Mouse (Mus musculus) heart, postnatal 4 days (tissue): Measurements from ENCODE around the gene Tmtc2. TPM values are rescaled to one million over a fixed set of nuclear protein-coding genes. Genes with fewer than 3 reads are reported as not detected.
A peak's percentile ranks its signal among the peaks of the same experiment; 100 is the strongest.

Experiments
- DNase-seq: peaks from one replicate; pipeline ENCODE4 v3.0.0; 2021
- total RNA-seq, 2 experiments: library from RNA; stranded (reverse); gene quantifications; 2 replicates each; pipeline ENCODE4 v1.2.3; 2021

Tmtc2 gene
- total RNA-seq, 2 experiments from 2014 or later = 5.5 to 7.6 TPM

DNA sequence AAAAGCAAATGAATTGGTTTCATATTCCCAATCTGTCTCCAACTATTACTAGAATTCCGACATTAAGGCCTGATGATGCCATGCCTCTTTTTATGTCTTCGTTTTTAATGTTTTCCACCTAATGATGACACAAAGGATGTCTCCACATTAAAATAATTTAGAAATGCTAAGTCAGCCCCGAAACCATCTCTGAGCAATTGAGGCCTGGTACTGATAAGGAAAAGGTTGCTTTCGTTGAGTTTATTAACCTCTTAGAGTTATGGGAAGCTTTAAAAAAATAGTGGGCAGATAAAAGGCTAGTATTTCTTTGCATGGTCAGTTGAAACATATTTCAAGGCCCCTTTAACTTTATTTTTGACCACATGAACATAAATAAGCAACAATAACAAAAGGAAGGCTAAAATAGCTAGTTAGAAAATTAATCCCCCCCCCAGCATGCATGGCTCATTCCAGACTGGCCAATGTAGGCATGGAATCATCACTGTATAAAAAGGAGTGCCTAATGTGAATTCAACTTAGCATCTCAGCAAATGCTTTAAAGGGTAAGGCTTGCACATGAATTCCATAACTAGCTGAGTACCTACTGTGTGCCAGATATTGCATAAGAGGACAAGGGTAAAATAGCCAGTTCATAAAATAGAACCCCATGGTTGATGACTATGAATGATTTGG lies 168.3 kb downstream of the Tmtc2 start:
- no peak for DNase-seq

DNA sequence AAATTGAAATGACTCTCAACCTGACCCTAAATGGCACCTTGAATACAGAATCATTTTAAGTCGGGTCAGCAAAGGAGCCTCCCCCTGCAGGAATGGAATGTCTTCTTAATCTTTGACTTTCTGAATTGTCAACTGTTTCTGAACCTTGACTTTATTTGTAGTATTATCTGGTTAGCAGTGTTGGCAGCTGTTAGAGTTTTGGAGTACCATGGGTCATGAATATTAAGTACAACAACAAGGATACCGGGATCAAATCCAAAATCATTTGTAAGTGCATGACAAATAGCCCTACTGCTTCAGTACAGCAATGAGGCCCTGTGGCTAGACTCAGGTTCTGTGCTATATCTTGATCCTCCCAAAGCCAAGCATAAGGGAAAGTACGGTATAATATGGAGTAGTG lies 170.3 kb downstream of the Tmtc2 start:
- no peak for DNase-seq

DNA sequence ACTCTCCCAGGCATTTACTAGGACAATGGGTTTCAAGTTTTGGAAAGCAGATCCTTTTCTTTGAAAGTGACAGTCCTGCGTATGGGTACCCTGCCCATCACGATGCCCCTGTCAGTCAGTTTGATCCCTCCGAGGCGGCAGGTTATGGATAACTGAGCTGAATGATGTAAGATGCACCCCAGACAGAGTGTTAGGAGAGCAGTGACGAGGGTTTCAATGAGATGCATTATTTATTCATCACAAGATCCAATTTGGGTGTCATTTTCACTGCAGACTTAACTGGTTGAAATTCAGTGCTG lies 171.8 kb downstream of the Tmtc2 start:
- DNase-seq = no peak

GRCm38 (mm10) chr10:105401754-105402480 lies 172.3 kb downstream of the Tmtc2 start:
- DNase-seq = no peak

- DNase-seq = no peak
Observed at GRCm38 (mm10) chr10:105399316-105399715, 174.9 kb downstream of the Tmtc2 start.

GRCm38 (mm10) chr10:105384065-105384464 lies 190.2 kb downstream of the Tmtc2 start:
- no peak for DNase-seq

GRCm38 (mm10) chr10:105381705-105382104 lies 192.5 kb downstream of the Tmtc2 start:
- DNase-seq = no peak

DNA sequence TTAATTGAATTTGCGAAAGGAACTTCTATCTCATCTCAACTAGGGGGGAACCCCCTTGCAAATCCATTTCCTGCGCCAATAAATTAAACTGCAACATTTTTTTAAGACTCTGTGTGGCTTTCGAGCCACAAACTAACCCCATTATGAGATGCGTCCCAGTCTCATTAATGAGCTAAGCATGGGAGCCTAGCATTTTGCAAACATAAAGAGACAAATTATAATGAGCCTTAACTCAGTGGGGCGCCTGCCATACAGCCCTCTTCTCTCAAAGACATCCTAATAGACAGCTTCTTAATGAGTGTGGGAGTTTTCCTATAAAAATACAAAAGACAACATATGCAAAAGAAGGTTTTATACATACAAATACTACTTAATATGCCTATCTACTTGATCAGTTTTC lies 193.0 kb downstream of the Tmtc2 start:
- DNase-seq = no peak

- DNase-seq = no peak
Observed at GRCm38 (mm10) chr10:105380584-105380983, 193.7 kb downstream of the Tmtc2 start.

DNA sequence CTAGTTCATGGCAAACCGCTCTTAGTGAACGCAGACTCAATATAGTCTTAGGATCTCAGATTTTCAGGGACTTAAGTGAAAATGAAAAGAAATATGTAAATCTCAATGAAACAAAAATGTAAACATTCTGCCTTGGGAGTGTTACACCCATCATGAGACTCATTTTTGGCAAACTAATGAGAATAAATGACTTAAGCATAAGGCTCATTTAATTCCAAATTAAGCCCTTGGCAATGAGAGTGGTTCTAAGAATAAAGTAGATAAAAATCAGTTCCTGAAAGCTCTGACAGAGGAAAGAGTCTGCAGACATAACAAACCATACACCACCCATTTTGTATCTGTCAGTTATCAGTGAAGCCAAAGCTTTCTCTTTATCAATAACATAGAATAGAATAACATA lies 196.5 kb downstream of the Tmtc2 start:
- no peak for DNase-seq

GRCm38 (mm10) chr10:105373265-105373664 lies 201.0 kb downstream of the Tmtc2 start:
- peak; percentile 17 for DNase-seq

DNA sequence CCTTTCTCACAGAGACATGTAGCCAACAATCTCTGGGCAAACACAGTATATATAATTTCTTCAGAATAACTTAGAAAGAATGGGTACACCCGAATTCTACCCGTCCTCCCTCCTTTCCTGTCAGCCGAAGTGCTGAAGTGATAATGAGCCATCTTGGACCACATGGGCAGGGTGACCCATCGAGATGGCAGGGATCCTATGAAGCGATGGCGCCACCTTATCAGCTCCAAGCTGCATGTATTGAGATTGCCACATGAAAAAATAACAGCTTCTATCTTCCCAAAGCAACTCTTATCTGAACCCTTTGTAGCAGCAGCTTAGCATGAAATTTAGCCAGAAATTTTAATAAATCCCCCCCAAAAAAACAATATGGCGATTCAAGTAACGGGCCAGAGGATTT lies 206.0 kb downstream of the Tmtc2 start:
- DNase-seq = peak; percentile 6

GRCm38 (mm10) chr10:105364480-105364879 lies 209.8 kb downstream of the Tmtc2 start:
- no peak for DNase-seq

GRCm38 (mm10) chr10:105350301-105350700 lies 223.9 kb downstream of the Tmtc2 start:
- no peak for DNase-seq

DNA sequence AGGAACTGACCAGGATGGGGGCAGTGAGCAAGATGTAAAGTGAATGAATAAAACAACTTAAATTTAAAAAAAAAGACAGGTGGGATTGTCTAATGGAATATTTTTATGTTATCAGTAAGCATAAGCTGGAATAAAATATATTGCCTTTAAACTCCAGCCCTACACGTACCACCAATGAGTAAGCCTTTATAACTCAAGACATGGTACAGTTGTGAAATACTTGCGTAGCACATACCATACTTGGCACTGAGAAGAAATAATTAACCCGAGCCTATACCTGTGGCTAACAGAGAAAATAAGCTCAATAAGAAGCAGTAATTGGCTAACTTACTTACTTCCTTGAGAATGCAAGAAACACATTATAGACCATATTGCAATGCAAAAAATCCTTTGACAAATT lies 228.3 kb downstream of the Tmtc2 start:
- no peak for DNase-seq

DNA sequence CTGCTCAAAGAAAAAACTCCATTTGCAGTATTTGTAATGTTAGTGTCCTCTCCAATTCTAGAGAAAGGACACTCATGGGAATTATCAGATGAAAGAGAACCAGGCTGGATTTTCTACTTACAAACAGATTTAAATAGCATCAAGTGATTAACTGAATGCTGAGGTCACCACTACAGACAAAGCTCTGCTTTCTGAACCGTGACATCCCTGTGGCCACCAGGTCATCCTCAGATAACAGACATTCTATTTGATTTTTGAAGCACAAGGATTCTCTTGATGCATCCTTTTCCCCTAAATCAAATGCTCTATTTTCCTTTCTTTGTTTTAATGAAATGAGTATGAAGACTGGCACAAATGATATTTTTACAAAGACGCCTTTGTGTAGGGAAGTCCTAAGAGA lies 241.4 kb downstream of the Tmtc2 start:
- DNase-seq = no peak

DNA sequence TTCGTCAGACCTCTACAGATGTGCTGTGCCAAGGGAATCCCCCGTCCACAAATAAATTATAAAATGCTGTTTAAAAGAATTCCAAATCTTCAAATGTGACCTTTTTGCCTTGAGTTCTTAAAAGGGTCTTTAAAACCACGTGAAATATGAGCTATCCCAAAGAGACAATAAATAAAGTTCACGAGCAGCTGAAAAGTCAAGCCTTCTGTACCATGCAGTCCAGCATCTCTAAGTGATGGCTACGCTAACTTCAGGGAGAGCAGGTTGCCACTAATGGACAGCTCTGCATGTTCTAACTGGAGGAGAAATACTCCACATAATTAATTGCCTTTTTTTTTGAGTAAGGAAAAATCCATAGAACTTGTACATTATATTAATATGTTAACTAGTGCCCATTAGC lies 243.9 kb downstream of the Tmtc2 start:
- DNase-seq = no peak

DNA sequence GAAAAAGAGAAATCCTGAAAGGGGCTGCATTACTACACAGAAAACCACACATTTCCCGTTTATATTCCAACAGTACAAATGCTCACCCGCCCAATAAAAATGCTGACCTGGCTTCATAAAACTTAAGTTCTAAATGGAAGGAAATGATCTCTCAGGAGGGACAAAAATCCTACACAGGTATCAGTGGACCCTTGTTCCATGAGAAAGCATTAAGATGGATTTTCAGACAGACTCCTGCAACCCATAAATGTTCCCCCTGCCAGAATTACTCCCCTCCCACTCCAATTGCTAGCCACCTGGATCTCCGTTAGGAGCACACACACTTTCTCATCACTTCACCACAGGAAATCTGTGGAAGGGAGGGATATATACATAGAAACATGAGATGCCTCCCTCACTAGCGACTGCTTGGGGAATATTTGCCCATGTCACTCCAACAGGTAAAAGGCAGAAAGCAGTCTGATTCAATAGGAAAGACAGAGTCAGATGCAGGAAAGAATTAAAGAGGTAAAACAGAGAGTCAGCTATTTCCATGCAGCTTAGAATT lies 250.5 kb downstream of the Tmtc2 start:
- no peak for DNase-seq

- DNase-seq = no peak
Observed at GRCm38 (mm10) chr10:105319299-105320057, 254.8 kb downstream of the Tmtc2 start.

DNA sequence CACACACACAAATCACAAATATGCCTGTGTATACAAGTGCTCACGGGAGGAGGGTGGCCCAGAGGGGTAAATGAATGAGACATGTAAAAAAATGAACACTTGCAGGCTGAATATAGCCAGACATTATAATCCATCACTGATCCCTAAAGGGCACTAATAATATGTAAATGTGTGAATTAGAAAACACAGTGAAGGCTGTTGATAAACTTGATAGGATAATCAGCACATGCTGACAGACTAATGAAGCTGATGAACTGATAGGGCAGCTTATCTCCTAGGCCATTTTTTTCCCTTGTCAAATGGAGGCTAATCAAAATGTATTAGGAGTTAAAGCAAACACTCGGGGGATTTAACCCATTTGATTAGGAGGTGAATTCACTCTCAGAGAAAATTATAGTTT lies 255.4 kb downstream of the Tmtc2 start:
- DNase-seq = no peak

DNA sequence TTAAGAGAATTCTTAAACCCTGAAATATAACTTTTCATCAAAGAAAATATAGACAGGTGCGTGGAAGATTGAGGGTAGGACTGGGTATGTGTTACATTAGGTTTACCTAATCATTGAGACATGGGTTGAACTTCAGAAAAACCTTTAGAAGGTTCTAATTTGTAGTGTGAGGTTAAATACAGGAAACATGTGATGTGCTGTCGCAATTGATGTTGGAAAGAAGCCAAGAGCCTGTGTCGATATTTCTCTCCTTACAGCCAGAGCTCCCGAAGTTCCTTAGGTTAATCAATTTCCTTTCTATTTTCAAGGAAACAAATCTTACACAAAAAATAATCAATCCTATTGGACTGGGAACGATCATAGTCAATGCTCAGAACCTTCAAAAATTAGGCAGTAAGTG lies 261.3 kb downstream of the Tmtc2 start:
- no peak for DNase-seq

DNA sequence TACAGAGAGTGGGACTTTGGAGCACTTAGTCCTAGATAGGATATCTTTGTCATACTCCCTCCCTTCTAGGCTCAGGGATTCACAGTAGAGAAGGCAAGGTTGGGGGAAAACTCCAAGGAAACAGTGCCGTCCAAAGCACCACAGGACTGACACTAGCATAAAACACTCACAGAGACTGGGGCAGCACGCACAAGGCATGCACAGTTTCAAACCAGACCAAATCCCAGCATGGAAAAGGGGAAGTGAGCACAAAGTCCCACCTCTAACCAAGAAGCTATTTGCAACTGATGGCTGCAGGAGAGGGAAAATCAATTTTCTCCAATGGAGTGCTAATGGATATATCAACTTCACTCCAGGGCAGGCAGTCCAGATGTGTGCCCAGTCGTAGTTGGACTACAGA lies 276.7 kb downstream of the Tmtc2 start:
- no peak for DNase-seq

DNA sequence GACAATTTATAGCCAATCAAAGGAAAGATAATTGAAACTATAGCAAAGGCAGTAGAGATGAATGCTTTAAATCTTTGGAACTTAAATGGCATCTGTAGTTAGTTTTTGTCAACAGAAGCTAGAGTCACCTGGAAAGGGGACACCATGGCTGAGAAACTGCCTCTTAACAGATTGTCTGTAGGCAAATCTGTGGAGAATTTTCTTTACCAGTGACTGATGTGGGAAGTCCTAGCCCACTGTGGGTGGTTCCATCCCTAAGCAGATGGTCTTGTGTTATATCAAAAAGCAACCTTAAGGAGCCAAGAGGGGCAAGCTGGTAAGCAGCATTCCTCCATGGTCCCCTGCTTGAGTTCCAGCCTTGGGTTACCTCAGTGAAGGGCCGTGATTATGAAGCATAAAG lies 281.3 kb downstream of the Tmtc2 start:
- no peak for DNase-seq

- DNase-seq = no peak
Observed at GRCm38 (mm10) chr10:105288472-105288871, 285.8 kb downstream of the Tmtc2 start.
